Mouse (Mus musculus) cortical plate, adult 2 months (tissue): ENCODE results near the gene Fads3.

Experiments
- CTCF ChIP-seq: fragments of 200-500 bp; IDR thresholded peaks from 2 replicates; pipeline ENCODE4 v1.5.1; 2011; ENCODE audit warnings: mild to moderate bottlenecking, control low read depth, low read length; ENCODE audit not compliant: insufficient read depth; ENCODE audit errors: extremely low read depth
- POLR2A ChIP-seq: fragments of 200-500 bp; IDR thresholded peaks from 2 replicates; pipeline ENCODE4 v1.6.1; 2011; ENCODE audit warnings: mild to moderate bottlenecking, low read length, control low read depth; ENCODE audit not compliant: insufficient read depth; ENCODE audit errors: extremely low read depth

DNA sequence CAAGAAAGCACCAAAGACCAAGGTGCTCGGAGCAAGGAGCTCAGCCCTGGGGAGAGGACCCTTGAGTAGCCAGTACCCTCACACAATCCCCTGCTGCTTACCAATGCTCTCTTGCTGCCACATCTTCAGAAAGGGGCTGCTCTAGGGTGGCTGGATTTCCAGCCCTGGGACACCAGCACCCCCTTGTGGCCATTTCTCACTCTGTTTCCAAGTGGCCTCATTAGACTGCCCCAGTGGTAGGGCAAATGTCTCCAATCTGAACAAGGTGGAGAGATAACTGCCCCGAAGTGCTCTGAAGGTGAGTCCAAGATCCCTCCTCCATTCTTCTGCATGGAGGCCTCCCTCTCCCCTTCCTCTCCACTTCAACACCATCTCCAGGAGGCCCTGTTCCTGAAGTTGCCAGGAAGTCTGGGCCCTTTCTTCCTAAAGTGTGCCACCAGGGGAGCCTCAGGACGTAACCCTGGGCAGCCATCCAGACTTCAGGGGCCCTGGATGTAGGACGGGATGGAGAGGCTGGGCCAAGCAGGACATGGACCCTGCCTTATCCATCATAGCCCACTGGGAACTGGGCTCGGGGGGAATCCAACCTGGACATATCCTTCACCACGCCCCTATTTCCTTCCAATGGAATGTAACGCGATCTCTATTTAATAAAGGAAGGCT lies 6.5 kb upstream of the Fads3 start:
- no peak for TF ChIP-seq POLR2A
- peak; percentile 81 for TF ChIP-seq CTCF
